Mouse (Mus musculus) c-Kit-positive CD71-negative TER-119-negative erythroid progenitor cells, embryonic 14.5 days (primary cell): ENCODE results near the gene Abhd16a.

ENCODE experiments used
- DNase-seq: peaks from one replicate; pipeline ENCODE4 v3.0.0-alpha.2; 2013; ENCODE audit warnings: low read depth

Gene Abhd16a

GRCm38 (mm10) chr17:35060071-35060470, 29.0 kb upstream of the Abhd16a start:
- no peak for DNase-seq

DNA sequence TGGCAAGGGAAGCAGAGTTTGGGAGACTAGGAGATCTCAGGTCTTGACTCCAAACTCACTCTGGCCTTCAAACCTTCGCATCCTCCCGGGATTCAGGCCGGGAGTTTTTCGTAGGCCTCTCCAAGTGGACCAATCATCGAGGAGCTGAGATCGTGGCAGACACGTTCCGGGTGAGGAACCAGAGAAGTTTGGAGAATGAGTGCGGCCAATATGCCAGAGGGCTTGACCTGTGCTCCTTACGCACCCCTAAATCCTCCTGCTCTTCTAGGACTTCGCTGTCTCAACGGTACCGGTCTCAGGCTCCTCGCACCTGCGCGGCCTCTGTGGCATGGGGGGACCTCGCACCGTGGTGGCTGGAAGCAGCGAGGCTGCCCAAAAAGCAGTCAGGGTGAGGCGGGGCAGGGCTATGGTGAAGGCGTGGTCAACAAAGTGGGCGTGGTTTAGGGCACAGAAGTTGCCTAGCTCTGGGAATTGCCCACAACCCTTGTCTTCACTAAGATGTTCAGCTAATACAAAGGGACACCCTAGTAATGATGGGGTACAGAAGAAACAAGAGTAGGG, 28.2 kb upstream of the Abhd16a start:
- DNase-seq = no peak

DNA sequence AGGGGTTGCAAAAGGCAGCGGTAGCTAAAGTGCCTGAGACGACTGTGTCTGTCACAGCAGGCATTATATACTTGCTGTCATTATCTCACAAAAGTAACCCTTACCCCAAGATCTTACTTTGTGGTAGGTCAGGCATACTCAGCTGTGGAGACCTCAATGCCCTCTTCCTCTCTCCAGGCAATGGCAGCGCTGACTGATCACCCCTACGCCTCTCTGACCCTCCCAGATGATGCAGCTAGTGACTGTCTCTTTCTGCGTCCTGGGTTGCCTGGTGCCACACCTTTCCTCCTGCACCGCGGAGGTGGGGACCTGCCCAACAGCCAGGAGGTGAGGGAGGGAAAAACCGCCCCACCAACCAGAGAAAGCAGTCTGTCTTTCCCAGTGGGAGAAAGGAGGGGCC, 27.8 kb upstream of the Abhd16a start:
- DNase-seq = no peak

DNA sequence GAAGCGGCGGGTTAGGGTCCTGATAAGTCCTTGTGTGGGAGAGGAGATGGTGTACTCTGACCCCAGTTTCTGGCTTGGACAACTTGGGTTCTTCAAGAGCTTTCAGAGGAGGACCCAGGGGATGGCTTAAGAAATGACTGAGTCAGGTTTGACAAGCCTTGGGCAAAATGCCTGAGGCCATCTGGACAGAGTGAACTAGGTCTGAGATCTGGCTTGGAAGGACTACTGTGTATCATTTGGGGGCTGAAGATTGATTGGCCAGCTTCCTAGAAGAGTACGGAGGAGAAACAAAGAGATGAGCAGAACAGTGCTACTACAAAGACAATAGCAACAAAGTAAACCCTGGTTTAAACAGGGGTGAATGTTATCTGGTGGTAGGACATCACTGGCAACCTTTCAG, 25.6 kb upstream of the Abhd16a start:
- DNase-seq = no peak

DNA sequence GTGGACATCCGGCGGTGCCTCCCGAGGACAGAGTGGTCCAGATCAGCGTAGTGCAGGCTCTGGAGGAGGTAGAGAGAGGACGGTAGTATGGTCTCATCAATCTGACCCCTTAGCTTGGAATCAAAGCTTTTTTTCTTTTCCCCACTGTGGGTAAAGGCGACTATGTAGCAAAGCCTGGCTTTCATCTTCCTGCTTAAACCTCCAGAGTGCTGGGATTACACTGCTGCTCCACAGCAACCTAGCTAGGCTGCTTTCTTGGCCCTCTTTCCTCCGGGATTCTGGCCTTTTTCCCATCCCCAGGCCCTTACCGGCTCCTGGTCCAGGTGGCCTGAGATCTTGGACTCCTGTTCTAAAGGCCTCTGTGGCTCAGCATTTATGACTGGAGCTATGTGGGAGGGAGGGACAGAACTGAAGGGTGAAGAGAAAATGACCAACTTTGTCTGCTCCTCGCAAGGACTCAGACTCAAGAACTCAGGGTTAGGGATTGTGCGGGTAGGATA, 24.6 kb upstream of the Abhd16a start:
- no peak for DNase-seq

GRCm38 (mm10) chr17:35064951-35065947, 23.8 kb upstream of the Abhd16a start, which contains the start of gene Ly6g6c:
Gene Ly6g6c (plus strand): TSS chr17:35065388.
- DNase-seq = no peak

DNA sequence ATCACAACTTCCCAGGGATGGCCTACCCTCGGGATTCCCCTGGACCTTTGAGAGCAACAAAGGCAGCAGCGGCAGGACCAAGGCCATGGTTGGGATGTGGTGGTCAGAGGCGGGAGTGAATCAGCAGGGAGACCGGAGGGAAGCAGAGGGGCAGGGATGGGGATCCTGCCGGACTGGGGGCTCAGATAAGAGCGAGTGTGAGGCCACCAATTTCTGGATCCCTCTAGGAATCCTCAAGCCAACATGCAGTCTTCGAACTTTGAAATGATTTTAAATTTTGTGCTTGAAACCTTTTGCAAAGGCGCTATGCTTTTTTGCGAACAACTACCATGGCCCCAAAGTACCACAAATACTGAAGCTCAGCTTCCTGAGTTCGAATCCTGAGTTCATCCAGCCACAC, 23.0 kb upstream of the Abhd16a start, which contains the start of gene Mpig6b:
TSS of gene Mpig6b (minus strand) at position 101 of the 400 bp plus-strand sequence.
- DNase-seq = no peak

DNA sequence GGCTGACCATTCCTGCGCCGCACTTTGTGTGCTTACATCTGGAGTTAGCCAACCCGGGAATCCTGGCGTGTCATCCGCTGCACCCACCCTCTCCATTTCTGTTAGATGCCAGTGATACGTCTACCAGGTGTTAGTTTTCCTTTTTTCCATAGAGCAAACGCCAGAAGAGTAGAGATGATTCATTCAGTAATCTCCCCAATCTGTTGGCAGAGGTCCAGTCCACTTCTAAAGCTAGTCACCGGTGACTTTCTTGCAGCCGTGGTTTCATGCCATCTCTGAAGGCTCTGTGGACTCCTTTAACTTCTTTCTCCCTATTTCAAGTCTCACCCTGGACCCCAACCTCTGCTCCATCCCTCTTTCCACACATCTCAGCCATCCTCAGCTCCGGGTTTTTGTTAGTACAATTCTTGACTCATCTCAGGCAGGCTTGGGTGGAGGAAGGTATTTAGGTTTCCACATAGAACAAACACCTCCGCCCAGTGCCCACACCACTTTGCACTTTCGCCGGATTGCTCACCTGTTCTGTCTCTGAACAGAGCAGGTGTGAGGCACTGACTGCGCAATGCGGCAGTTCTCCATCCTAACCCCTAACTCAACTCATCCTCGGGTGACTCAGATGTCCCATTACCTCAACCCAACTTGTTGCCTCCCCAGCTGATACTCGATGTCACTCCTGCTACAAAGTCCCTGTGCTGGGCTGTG, 20.7 kb upstream of the Abhd16a start:
- no peak for DNase-seq

GRCm38 (mm10) chr17:35070556-35071229, 18.4 kb upstream of the Abhd16a start:
- no peak for DNase-seq

DNA sequence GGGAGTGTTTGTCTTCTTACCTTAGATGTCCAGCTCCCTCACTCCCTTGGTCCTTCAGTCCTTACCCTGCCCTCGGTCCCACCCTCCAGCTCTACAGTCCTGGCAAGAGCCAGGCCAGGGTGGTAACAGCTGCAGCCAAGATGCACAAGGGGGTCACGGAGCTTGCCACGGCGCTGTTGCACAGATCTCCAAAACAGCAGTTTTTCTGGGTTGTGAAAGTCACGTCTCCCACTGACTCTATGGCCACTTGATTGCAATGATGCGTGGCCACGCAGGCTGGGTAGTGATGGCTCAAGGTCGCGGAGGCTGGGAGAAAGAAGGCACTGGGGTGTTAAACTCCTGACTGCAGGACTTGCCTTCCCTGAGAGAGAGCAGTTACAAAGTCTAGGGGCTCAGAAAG, 17.6 kb upstream of the Abhd16a start:
- DNase-seq = no peak

DNA sequence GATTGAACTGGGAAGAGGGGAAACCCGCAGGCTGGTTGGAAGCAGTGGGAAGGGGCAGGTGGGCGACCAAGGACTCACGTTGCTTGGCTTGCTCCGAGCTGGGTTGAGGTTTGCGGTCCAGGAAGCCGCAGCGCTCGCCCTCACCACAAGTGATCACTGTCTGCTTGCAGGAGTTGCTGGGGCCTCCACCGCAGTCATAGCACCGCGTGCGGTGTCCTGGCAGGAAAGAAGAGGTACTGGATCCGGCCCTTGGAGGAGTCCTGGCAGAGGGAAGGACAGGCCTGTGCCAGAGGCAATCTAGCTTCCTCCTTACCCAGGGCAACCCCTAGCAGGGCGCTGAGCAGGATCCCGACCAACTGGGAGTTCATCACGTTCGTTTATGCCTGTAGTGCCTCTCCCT, 15.0 kb upstream of the Abhd16a start:
- DNase-seq = no peak

- no peak for DNase-seq
Measured at GRCm38 (mm10) chr17:35076507-35077176, 12.4 kb upstream of the Abhd16a start, which contains the start of gene Ly6g6e. Gene Ly6g6e (plus strand): TSS chr17:35076902.

GRCm38 (mm10) chr17:35077285-35077684, 11.8 kb upstream of the Abhd16a start:
- DNase-seq = no peak

DNA sequence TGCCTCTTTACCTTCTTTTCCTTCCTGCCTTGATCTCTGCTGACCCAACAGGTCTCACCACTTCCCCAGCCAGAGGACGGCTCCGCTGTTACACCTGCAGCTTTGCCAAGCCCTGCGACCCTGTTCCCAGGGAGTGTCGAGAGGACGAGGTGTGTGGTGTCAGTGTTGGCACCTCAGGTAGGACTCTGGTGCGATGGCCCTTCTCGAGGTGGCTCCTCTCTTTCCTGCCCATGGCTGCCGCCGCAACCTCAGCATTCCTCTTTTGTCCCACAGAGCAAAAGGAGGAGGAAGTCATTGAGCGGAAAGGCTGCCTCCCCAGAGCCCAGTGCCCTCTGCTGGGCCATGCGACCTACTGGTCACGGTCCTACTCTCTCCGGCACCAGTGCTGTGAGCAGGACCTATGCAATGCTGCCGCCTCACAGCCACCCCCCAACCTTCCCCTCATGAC, 11.3 kb upstream of the Abhd16a start, which contains the start of gene Ly6g6d:
TSS of gene Ly6g6d (minus strand) at position 280 of the 448 bp plus-strand sequence.
- no peak for DNase-seq

- no peak for DNase-seq
Measured at GRCm38 (mm10) chr17:35079778-35080177, 9.3 kb upstream of the Abhd16a start.

- DNase-seq = no peak
Measured at GRCm38 (mm10) chr17:35080248-35080647, 8.8 kb upstream of the Abhd16a start.

- no peak for DNase-seq
Measured at GRCm38 (mm10) chr17:35080710-35081109, 8.4 kb upstream of the Abhd16a start.

- DNase-seq = no peak
Measured at GRCm38 (mm10) chr17:35082841-35083576, 6.1 kb upstream of the Abhd16a start.

GRCm38 (mm10) chr17:35083929-35084497, 5.0 kb upstream of the Abhd16a start:
- DNase-seq = no peak
